Mouse (Mus musculus) liver, embryonic 11.5 days (tissue): Measurements from ENCODE around the gene Phc2. TPM values are rescaled to one million over a fixed set of nuclear protein-coding genes. Genes with fewer than 3 reads are reported as not detected.
A peak's percentile ranks its signal among the peaks of the same experiment; 100 is the strongest.

Experiments
- ATAC-seq: fragments of 200-750 bp; cut with Nextera tagmentation; replicated peaks from 2 replicates; pipeline ENCODE4 v1.8.0; 2017; ENCODE audit warnings: moderate number of reproducible peaks, mild to moderate bottlenecking, moderate TSS enrichment, moderate library complexity; ENCODE audit not compliant: low FRiP score
- DNase-seq: peaks from one replicate; pipeline ENCODE4 v3.0.0-alpha.2; 2017; ENCODE audit warnings: low spot score
- H3K27ac ChIP-seq: fragments of 300-500 bp; sonication (generic); 2 replicates; pipeline ENCODE4 v1.5.1; 2014; ENCODE audit warnings: mild to moderate bottlenecking, low read depth, low read length, control low read depth
- H3K27me3 ChIP-seq: fragments of 300-500 bp; sonication (generic); replicated peaks from 2 replicates; pipeline ENCODE4 v1.6.1; 2014; ENCODE audit warnings: low read length, mixed read lengths; ENCODE audit not compliant: control insufficient read depth, insufficient read depth
- H3K36me3 ChIP-seq: fragments of 300-500 bp; sonication (generic); 2 replicates; pipeline ENCODE4 v1.6.1; 2014; ENCODE audit warnings: mild to moderate bottlenecking, low read length, moderate library complexity, mixed read lengths; ENCODE audit not compliant: control insufficient read depth, insufficient read depth
- H3K4me1 ChIP-seq: fragments of 300-500 bp; sonication (generic); replicated peaks from 2 replicates; pipeline ENCODE4 v1.6.1; 2014; ENCODE audit warnings: low read length, mixed read lengths; ENCODE audit not compliant: control insufficient read depth, insufficient read depth
- H3K4me2 ChIP-seq: fragments of 300-500 bp; sonication (generic); 2 replicates; pipeline ENCODE4 v1.6.1; 2014; ENCODE audit warnings: mild to moderate bottlenecking, control low read depth, moderate library complexity
- H3K4me3 ChIP-seq: fragments of 300-500 bp; sonication (generic); 2 replicates; pipeline ENCODE4 v1.5.1; 2014; ENCODE audit warnings: low read depth, low read length, control low read depth
- H3K9ac ChIP-seq: fragments of 300-500 bp; sonication (generic); 2 replicates; pipeline ENCODE4 v1.6.1; 2014; ENCODE audit warnings: low read depth, low read length, control low read depth
- H3K9me3 ChIP-seq: fragments of 300-500 bp; sonication (generic); 2 replicates; pipeline ENCODE4 v1.6.1; 2016; ENCODE audit warnings: low read length, inconsistent platforms, mixed read lengths; ENCODE audit not compliant: control insufficient read depth
- WGBS: fragments of 180-500 bp; shearing (Covaris S2); extraction: QIAGEN DNeasy Blood & Tissue Kit; methylation state at CpG from one replicate; pipeline ENCODE4 v1.1.7; 2014; 5-methylcytosine and 5-hydroxymethylcytosine counted together
- polyA plus RNA-seq: library from polyadenylated mRNA; unstranded; fragments of >200 nt; fragmentation: Nextera tagmentation; extraction: Ambion mirVana; gene quantifications from 2 replicates; pipeline ENCODE4 v1.2.1, GENCODE M21; 2014

Phc2 gene
- polyA plus RNA-seq, 1 experiment from 2014 or later: 39.3 TPM

DNA sequence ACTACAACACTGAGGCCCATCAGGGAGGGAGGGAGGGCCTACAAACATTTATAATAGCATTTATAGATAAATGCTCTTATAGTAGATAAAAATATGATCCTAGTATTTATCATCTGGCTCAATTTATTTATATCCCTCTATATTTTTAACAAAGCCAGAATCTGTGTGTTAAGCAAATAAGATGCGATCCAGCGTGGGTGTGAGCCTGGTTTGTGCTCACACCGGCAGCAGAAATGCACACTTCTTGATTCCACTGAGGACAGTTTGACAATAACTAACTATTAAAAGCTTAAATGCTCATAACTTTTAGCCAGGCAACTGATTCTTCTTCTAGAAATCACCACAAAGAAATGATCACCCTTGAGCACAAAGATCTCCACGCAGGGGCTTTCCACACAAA, 133.6 kb downstream of the Phc2 start:
- H3K4me1 ChIP-seq: peaks cover 3% of the 10 kb centered on the region
- no peak overlapping the region for H3K4me2 ChIP-seq
- H3K36me3 ChIP-seq: peaks cover 25% of the 10 kb centered on the region
- 94% methylated on average over 4 of the region's 4 CpGs for WGBS
- no peaks in the 10 kb centered on the region for H3K9me3 ChIP-seq
- H3K9ac ChIP-seq: no peak overlapping the region
- H3K27ac ChIP-seq: no peak overlapping the region; the same call in 1 of the 2 replicates
- ATAC-seq: no peak
- no peak overlapping the region for H3K4me3 ChIP-seq
- no peak for DNase-seq
- no peaks in the 10 kb centered on the region for H3K27me3 ChIP-seq

DNA sequence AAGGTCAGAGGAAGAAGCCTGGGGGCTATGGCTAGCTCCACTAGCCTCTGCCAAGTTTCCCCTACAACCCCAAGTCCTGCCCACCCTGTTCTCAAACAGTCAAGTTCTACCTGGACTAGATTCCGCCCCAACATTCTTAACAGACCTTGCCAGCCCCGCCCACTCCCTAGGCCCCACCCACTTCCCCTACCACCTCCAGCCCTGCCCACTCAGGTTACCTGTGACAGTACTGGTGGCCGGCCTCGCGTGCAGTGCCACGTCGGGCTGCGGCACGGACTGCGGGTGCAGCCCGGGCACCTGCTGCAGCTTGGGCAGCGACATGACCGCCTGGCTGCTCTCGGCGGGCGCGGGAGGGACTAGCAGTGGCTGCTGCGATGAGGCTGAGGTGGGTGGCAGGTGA, 135.1 kb downstream of the Phc2 start:
- Histone ChIP-seq H3K4me2 (peak overlapping the region; percentile 41), H3K27me3 (no peaks in the 10 kb centered on the region), H3K27ac (no peak overlapping the region), H3K4me1 (peaks cover 3% of the 10 kb centered on the region), H3K9me3 (no peaks in the 10 kb centered on the region), H3K4me3 (peak overlapping the region; percentile 31), H3K9ac (no peak overlapping the region), H3K36me3 (peaks cover 21% of the 10 kb centered on the region)
- no peak for DNase-seq
- ATAC-seq: no peak
- 61% methylated on average over 18 of the region's 18 CpGs for WGBS

DNA sequence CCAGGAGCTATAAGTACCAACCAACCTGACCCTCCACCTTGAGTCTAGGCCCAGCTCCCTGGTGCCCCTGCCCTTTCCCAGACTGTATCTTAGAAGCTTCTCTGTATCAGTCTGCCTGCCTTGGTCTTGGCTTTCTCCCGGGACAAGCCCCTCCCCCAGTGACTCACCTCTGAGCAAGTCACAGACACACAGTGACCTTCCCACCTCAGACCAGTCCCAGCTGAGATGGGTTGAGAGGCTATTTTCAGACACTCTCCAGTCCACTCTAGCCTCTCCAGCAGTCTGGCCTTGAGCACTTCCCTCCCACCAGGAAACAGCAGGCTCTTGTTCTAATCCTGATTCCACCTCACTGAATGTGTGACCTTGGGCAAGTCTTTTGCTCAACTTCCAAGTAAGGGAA, 139.2 kb downstream of the Phc2 start:
- Histone ChIP-seq H3K4me2 (no peak overlapping the region), H3K27ac (no peak overlapping the region), H3K36me3 (peaks cover 2% of the 10 kb centered on the region; the same call in 1 of the 2 replicates), H3K27me3 (no peaks in the 10 kb centered on the region), H3K9ac (no peak overlapping the region), H3K4me3 (no peak overlapping the region), H3K9me3 (no peaks in the 10 kb centered on the region), H3K4me1 (peaks cover 21% of the 10 kb centered on the region)
- DNase-seq (no peak), ATAC-seq (no peak)
- 45% methylated on average over 1 of the region's 1 CpGs for WGBS

DNA sequence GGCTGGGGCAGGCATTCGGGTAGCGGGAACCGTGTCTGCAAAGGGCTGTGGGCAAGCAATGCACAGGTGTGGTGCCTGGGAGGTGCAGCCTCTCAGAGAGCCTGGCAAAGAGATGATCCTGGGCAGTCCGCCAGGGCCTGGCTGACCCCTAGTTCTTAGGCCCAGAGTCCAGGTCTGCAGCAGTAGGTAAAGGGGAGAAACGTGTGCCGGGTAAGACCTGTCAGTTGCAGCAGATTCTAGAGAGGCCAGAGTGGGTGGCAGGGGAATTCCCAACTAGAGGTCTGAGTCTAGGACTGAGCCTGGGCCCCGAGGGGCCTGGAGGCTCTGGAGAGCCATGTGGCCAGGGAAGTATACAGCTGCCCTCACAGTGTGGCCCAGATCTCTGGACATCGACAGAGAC, 139.7 kb downstream of the Phc2 start:
- H3K9ac ChIP-seq: no peak overlapping the region
- DNase-seq: no peak
- peaks cover 2% of the 10 kb centered on the region; the same call in 1 of the 2 replicates for H3K36me3 ChIP-seq
- H3K4me2 ChIP-seq: no peak overlapping the region
- H3K27ac ChIP-seq: no peak overlapping the region
- no peaks in the 10 kb centered on the region for H3K9me3 ChIP-seq
- 87% methylated on average over 8 of the region's 8 CpGs for WGBS
- peaks cover 21% of the 10 kb centered on the region for H3K4me1 ChIP-seq
- no peak overlapping the region for H3K4me3 ChIP-seq
- no peak for ATAC-seq
- no peaks in the 10 kb centered on the region for H3K27me3 ChIP-seq

DNA sequence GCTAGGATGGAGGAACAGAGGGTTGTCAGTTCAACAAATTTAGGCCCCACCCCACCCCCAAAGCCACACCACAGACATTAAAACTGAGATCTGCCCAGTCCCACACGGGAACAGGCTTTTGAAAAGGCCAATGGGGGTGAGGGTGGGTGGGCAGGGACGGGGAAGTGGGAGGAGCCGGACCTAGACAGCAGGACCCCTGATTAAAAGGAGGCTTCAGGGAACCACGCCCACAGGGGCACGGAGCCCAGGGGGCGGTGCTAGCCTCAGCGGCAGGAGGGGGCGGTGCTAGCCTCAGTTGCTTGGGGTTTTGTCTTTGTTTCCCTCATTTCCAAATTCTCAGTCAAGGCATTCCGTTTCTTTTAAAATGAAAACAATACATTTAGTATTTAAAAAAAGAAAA, 141.1 kb downstream of the Phc2 start:
- ATAC-seq (peak; percentile 33; the same call in 1 of the 2 replicates), DNase-seq (no peak)
- WGBS: 7% methylated on average over 9 of the region's 9 CpGs
- Histone ChIP-seq H3K36me3 (peaks cover 2% of the 10 kb centered on the region; the same call in 1 of the 2 replicates), H3K27me3 (no peaks in the 10 kb centered on the region), H3K27ac (no peak overlapping the region), H3K9me3 (no peaks in the 10 kb centered on the region), H3K9ac (no peak overlapping the region), H3K4me2 (peak overlapping the region; percentile 50), H3K4me3 (no peak overlapping the region), H3K4me1 (peaks cover 21% of the 10 kb centered on the region)

DNA sequence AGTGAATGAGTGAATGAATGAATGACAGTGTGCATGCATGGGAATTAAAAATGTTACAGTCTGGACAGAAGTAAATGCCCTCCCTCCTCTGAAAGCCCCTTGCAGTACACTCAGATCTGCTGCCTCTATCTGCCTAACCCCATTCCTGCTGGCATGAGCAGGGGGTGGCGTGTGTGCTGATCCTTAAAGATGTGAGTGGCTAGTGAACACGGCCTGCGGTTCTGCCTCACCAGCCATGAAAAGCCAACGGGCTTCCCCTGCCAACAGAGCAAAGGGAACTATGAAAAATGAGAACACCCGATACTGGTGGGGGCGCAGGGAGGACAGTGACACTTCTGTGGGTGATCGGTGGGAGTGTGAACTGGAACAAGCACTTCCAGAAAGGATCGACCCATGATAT, 142.3 kb downstream of the Phc2 start:
- 77% methylated on average over 8 of the region's 8 CpGs for WGBS
- DNase-seq (no peak), ATAC-seq (no peak)
- Histone ChIP-seq H3K36me3 (peaks cover 2% of the 10 kb centered on the region; the same call in 1 of the 2 replicates), H3K27me3 (no peaks in the 10 kb centered on the region), H3K9ac (no peak overlapping the region), H3K4me2 (no peak overlapping the region), H3K4me3 (no peak overlapping the region), H3K27ac (no peak overlapping the region), H3K9me3 (no peaks in the 10 kb centered on the region), H3K4me1 (peaks cover 26% of the 10 kb centered on the region)

DNA sequence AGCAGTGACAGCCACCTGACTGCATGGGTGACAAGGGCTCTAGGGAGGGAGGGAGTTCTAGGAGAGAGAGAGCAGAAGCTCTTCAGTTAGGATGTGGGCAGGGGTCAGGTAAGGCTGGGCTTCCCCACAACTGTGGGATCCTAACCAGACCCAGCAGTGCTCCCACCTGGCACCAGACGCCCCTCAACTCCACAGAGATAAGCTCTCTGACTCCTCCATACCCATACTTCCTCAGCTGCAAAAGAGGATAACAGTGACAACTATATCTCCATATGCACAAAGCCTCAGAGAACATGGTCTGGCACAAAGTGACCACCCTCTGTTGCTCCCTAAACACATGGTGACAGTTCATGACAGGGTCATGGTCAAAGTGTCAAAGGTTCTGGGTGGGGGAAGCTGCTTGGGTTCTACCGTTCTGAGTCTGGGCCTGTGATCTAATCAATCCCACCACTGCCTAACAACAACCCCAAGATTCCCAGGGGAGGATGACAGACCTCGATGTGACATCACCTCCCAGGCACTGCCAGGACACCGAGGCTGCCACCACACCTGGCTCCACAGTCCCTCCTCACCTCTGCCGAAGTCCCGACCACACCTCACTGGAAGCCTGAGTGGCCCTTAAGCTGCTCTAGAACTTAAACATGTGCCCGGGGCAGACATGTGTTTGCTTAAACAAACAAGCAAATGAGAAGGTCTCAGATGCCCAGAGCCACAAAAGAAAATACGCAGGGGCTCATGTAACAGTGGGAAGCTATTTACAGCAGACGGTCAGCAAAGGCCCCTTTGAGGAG, 147.4 kb downstream of the Phc2 start:
- DNase-seq (no peak), ATAC-seq (no peak)
- H3K4me1 ChIP-seq: peaks cover 39% of the 10 kb centered on the region

More for the DNA sequence above, 147.4 kb downstream of the Phc2 start:
- Histone ChIP-seq H3K36me3 (no peaks in the 10 kb centered on the region), H3K9ac (no peak overlapping the region), H3K27ac (no peak overlapping the region), H3K4me2 (no peak overlapping the region), H3K9me3 (no peaks in the 10 kb centered on the region), H3K4me3 (no peak overlapping the region), H3K27me3 (no peaks in the 10 kb centered on the region)
- 63% methylated on average over 9 of the region's 9 CpGs for WGBS
